Mouse (Mus musculus) Patski (cell line): Measurements from ENCODE around the gene Olfr149. TPM values are rescaled to one million over a fixed set of nuclear protein-coding genes. Genes with fewer than 3 reads are reported as not detected.
"Not testable (repeated sequence)": the region's sequence is repeated elsewhere in the genome, so short reads cannot be mapped to it uniquely, and the experiment has no call there.

Source experiments
- ATAC-seq: fragments of 100-300 bp; one replicate; pipeline ENCODE4 v1.8.0; 2021
- CTCF ChIA-PET: fragments of 350-600 bp; sonication (Branson Sonifier 250); formaldehyde crosslinking; loops from one replicate; lab custom pipeline; 2022; ENCODE audit warnings: inconsistent platforms; lab: Charles Lee
- POLR2A ChIA-PET: fragments of 350-600 bp; sonication (Branson Sonifier 250); formaldehyde crosslinking; loops from one replicate; lab custom pipeline; 2022; ENCODE audit warnings: antibody characterized with exemption, inconsistent platforms; lab: Charles Lee
- DNase-seq: peaks from one replicate; pipeline ENCODE4 v3.0.0-alpha.2; 2011; ENCODE audit warnings: low read depth, low spot score
- H3K27me3 ChIP-seq: fragments of 371-371 bp; one replicate; pipeline ENCODE4 v1.5.1; 2021
- CTCF ChIP-seq: fragments of 100-300 bp; IDR thresholded peaks from one replicate; pipeline ENCODE4 v1.5.1; 2021
- in situ Hi-C: fragments of 300-500 bp; cut with MboI; formaldehyde crosslinking; loops from 3 replicates; pipeline ENCODE4 v1.11.1; 2018; ENCODE audit warnings: low pct_unique_long_range_greater_than_20kb, mixed read lengths
- polyA plus RNA-seq: library from polyadenylated mRNA; unstranded; gene quantifications from one replicate; pipeline ENCODE4 v1.2.3, GENCODE M21; 2021

The Olfr149 gene
- not detected for polyA plus RNA-seq

GRCm38 (mm10) chr9:39707017-39707416 lies at the start of gene Olfr149:
Gene Olfr149 (minus strand): TSS chr9:39707117.
- in situ Hi-C loops, result loop anchor here (10.0 kb wide), 1 partner anchor 518 kb away; no protein-coding TSS in a partner anchor
- ATAC-seq (no peak), DNase-seq (no peak)
- H3K27me3 ChIP-seq, result no peaks in the 10 kb centered on the region
- POLR2A ChIA-PET, result no interaction called here
- no peak for TF ChIP-seq CTCF
- CTCF ChIA-PET, result no interaction called here

- CTCF ChIA-PET, result interaction anchor here (1.2 kb wide), 1 partner anchor 12 kb away, joined by 3 read pairs; no protein-coding TSS in a partner anchor
- in situ Hi-C loops, result no loop called here
- no peaks in the 10 kb centered on the region for H3K27me3 ChIP-seq
- TF ChIP-seq CTCF, result no peak
- ATAC-seq (no peak), DNase-seq (no peak)
- POLR2A ChIA-PET, result no interaction called here
Measured at GRCm38 (mm10) chr9:39746428-39746827, 39.5 kb upstream of the Olfr149 start.

DNA sequence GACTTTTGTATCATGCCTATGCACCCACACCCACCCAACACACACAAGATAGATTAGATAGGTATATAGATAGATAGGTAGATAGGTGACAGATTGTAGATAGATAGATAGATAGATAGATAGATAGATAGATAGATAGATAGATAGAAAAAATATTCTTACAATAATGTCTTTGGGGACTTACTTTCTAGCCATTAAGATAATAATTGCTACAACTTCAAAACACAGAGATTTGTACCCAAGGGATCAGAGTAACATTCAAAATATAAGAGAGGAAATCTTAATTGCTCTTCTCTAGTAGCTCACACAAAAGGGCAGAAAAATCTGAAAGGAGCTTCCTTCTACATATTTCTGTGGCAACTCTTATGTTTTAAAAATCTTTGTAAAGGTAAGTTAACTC lies 39.0 kb upstream of the Olfr149 start, which contains the start of gene Olfr967:
Gene Olfr967, plus strand, starts transcription at position 301 of the 400 bp plus-strand sequence.
- ATAC-seq (no peak), DNase-seq (no peak)
- POLR2A ChIA-PET, result no interaction called here
- CTCF ChIA-PET, result no interaction called here
- in situ Hi-C loops, result no loop called here
- no peaks in the 10 kb centered on the region for H3K27me3 ChIP-seq
- no peak for TF ChIP-seq CTCF

GRCm38 (mm10) chr9:39740741-39741140 lies 33.8 kb upstream of the Olfr149 start:
- ChIA-PET CTCF (interaction anchor here (1.2 kb wide), 1 partner anchor 13 kb away, joined by 3 read pairs; no protein-coding TSS in a partner anchor), POLR2A (no interaction called here)
- H3K27me3 ChIP-seq, result no peaks in the 10 kb centered on the region
- TF ChIP-seq CTCF, result no peak
- in situ Hi-C loops, result no loop called here
- no peak for ATAC-seq
- no peak for DNase-seq

GRCm38 (mm10) chr9:39730678-39731077 lies 23.8 kb upstream of the Olfr149 start, which contains the start of gene Olfr150:
Gene Olfr150 (plus strand): TSS chr9:39730978.
- ChIA-PET POLR2A (no interaction called here), CTCF (no interaction called here)
- ATAC-seq (no peak), DNase-seq (no peak)
- no peak for TF ChIP-seq CTCF
- in situ Hi-C loops, result no loop called here
- peaks cover 8% of the 10 kb centered on the region for H3K27me3 ChIP-seq

GRCm38 (mm10) chr9:39711053-39711452 lies 4.1 kb upstream of the Olfr149 start, which contains the start of gene Olfr965:
Gene Olfr965 (plus strand): TSS chr9:39711353.
- CTCF ChIA-PET, result no interaction called here
- in situ Hi-C loops, result no loop called here
- H3K27me3 ChIP-seq, result peaks cover 10% of the 10 kb centered on the region
- no peak for TF ChIP-seq CTCF
- no peak for ATAC-seq
- no peak for DNase-seq
- POLR2A ChIA-PET, result no interaction called here

DNA sequence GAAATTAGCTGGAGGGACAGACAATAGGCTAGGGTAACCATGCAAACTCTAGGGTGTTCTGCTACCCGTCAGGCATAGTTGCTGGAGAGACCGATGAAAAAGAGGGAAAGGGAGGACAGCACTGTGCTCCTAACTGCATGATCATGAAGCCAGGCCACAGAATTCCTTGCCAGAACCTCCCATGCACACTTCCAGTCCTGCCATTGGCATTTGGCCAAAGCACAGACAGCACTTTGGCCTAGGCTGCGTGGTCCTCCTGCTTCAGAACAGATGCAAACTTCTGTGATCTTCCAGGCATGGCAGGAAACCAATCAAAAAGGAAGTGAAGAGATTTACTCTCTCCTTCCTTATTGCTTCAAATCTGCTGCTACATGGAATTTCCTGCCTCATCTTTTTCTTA lies 2.0 kb upstream of the Olfr149 start:
- POLR2A ChIA-PET, result interaction anchor here (0.5 kb wide), 1 partner anchor 264 kb away, joined by 4 read pairs; no protein-coding TSS in a partner anchor

DNA sequence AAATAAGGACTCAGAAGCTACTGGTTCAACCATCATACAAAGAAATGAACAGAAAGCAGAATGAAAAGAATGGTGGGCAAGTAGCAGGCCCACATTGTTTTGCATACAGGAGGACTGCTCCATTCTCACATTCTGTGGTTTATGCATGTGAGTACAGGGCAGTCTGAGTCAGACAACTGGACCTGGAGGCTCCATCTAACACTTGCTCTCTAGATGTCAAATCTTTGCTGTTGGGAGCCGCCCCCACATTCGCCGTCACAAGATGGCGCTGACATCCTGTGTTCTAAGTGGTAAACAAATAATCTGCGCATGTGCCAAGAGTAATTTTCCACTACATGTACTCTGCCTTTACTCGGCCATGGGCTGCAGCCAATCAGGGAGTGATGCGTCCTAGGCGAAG lies 5.8 kb downstream of the Olfr149 start:
- TF ChIP-seq CTCF, result peak; percentile 53
- DNase-seq (peak; percentile 2), ATAC-seq (peak; percentile 60)
- POLR2A ChIA-PET, H3K27me3 ChIP-seq: not testable (repeated sequence)
- CTCF ChIA-PET, result interaction anchor here (1.2 kb wide), 1 partner anchor 14 kb away, joined by 3 read pairs; no protein-coding TSS in a partner anchor
- in situ Hi-C loops, result loop anchor here (10.0 kb wide), 1 partner anchor 524 kb away; no protein-coding TSS in a partner anchor

More for the DNA sequence above, 2.0 kb upstream of the Olfr149 start:
- in situ Hi-C loops, result loop anchor here (10.0 kb wide), 1 partner anchor 516 kb away; no protein-coding TSS in a partner anchor
- peaks cover 10% of the 10 kb centered on the region for H3K27me3 ChIP-seq
- ATAC-seq (no peak), DNase-seq (no peak)
- CTCF ChIA-PET, result no interaction called here
- TF ChIP-seq CTCF, result no peak

DNA sequence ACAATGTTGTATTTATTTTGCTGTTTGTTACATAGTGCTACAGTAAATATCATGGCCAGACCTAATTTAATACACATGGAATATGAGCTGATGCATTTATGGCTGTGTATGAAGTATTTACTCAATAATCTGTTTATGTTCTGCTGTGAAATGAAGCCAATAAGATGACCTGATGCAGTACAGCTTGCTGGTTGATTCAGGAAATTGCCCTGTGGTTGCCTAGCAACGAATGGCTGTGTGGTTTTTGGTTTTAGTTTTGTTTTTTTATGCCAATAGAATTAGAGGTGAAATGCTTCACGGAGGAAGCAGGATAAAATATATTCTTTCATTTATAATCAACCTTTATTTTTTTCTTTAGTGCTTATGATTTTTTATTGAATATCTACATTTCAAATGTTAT lies 27.6 kb downstream of the Olfr149 start:
- no peak for ATAC-seq

DNA sequence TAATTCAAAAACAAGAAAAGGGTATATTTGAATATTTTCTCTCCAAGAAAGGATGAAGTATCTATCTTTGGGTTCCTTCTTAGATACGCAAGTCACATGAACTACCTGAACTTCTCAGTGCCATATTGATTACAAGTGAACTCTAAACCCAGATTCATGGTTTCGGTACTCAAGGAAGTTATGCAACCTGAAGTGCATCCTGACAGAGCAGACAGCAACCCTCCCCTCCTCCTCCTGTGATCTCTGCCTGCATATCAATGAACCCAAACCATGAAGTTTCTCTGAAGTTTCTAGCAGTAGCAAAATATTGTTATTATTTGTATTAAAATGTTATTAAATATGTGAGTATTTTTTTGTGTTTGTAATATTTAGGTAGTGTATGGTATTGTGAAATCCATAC lies 28.4 kb downstream of the Olfr149 start:
- POLR2A ChIA-PET, result no interaction called here
- no peak for DNase-seq
- ATAC-seq, result no peak
- H3K27me3 ChIP-seq, result peaks cover 11% of the 10 kb centered on the region
- TF ChIP-seq CTCF, result no peak
- CTCF ChIA-PET, result no interaction called here
- in situ Hi-C loops, result no loop called here

More for the DNA sequence above, 27.6 kb downstream of the Olfr149 start:
- H3K27me3 ChIP-seq, result peaks cover 11% of the 10 kb centered on the region
- ChIA-PET POLR2A (no interaction called here), CTCF (no interaction called here)
- DNase-seq, result no peak
- no peak for TF ChIP-seq CTCF
- in situ Hi-C loops, result no loop called here

GRCm38 (mm10) chr9:39674820-39675219 lies 32.1 kb downstream of the Olfr149 start:
- POLR2A ChIA-PET, result no interaction called here
- TF ChIP-seq CTCF, result no peak
- no peak for ATAC-seq
- H3K27me3 ChIP-seq, result peaks cover 3% of the 10 kb centered on the region
- CTCF ChIA-PET, result interaction anchor here (1.0 kb wide), 1 partner anchor 82 kb away, joined by 3 read pairs; no protein-coding TSS in a partner anchor
- in situ Hi-C loops, result no loop called here
- no peak for DNase-seq

DNA sequence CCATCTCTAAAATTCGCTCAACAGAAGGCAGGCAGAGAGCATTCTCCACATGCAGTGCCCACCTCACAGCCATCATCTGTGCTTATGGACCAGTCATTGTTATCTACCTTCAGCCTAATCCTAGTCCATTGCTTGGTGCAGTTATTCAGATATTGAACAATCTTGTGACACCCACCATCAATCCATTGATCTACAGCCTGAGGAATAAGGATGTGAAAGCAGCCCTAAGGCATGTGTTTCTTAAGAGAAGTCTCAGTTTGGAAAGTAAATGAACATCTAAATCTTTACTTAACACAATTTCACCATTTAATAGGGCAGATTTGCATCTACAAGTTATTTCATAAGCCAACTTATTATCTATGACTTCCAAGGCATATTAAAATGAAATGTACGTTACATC lies 37.2 kb downstream of the Olfr149 start:
- POLR2A ChIA-PET, result no interaction called here
- CTCF ChIA-PET, result no interaction called here

More for the DNA sequence above, 37.2 kb downstream of the Olfr149 start:
- DNase-seq (no peak), ATAC-seq (no peak)
- in situ Hi-C loops, result no loop called here
- H3K27me3 ChIP-seq, result no peaks in the 10 kb centered on the region
- TF ChIP-seq CTCF, result no peak
